Mouse (Mus musculus) spleen, adult 18-20 months (tissue): Measurements from ENCODE around the gene 1700030K09Rik.

Source experiments
- DNase-seq, 2 experiments: peaks; one replicate each; pipeline ENCODE4 v3.0.0; 2022; ENCODE audit warnings: mixed read lengths in 2 of 2

1700030K09Rik gene

DNA sequence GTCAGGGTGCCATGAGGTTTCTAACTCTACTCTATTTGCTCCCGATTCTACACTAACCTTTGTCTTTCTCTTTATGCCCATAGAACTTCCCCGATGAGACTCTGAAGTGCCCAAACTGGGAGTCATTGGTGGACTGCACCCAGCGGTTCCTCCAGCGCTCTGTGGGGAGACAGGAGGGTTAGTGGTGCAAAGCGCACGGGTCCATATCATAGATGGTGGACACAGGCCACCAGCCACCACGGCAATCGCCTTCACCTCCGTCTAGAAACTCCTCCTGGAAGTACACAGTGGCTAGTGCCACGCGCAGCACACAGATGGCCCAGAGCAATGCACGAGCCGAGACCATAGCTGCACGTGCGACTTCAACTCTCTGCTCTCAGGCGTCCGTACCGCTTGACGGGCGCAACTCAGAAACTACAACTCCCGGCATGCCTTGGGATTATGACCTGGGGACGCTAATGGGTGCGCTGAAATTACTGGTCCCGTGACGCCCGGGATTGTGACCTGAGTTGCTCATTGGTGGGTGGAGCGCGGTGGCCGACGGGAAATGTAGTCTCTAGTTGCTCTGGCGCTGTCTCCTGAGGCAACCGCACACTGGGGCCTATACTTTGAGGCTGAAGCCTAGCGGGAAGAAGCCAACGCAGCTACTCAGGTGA is at the start of gene 1700030K09Rik, which contains the start of gene Calr3:
Gene 1700030K09Rik (plus strand): TSS at position 543 of the 656 bp plus-strand sequence.
Gene Calr3 (minus strand): TSS at position 533 of the 656 bp plus-strand sequence.
- DNase-seq: peak; percentile 96 to 98

- no peak for DNase-seq
Measured at GRCm38 (mm10) chr8:72401381-72401780, 42.3 kb upstream of the 1700030K09Rik start.

- no peak for DNase-seq
Measured at GRCm38 (mm10) chr8:72402981-72403380, 40.7 kb upstream of the 1700030K09Rik start.

DNA sequence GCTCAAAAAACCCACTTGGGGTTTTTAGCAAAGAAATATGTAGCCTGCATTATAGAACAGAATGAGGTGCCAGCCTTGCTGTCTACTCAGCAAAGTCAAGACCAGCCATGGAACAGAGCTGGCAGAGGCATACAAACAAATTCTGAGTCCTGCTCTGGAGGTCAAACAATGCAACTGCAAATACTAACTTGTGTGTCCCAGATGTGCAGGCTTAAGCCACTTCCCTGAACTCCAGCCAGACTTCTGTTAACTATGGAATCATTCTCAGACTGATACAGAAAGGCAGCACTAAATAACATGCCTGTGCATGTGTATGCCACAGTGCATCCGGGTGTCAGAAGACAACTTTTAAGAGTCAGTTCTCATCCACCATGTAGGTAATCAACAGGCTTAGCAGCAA is 35.8 kb upstream of the 1700030K09Rik start:
- DNase-seq: no peak

GRCm38 (mm10) chr8:72409443-72409842 is 34.2 kb upstream of the 1700030K09Rik start:
- no peak for DNase-seq

GRCm38 (mm10) chr8:72413839-72414238 is 29.8 kb upstream of the 1700030K09Rik start:
- no peak for DNase-seq

DNA sequence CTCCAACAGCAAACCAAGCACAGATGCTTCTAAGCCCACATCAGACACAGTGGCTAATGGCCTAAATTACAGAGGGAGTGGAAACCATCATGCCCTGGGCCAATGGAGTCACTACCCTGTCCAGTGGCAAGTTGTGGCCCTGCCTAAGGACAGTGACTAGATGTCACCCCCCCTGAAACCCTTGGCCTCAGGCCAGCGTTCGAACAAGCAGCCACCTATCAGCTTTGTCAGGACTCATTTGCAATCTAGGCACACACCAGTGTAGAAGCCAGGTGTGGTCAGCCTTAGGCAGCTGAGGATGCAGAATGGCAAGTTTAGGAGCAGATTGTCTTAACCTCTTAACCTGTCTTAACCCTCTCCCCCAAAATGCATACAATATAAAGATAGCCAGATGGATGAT is 28.4 kb upstream of the 1700030K09Rik start:
- no peak for DNase-seq

DNA sequence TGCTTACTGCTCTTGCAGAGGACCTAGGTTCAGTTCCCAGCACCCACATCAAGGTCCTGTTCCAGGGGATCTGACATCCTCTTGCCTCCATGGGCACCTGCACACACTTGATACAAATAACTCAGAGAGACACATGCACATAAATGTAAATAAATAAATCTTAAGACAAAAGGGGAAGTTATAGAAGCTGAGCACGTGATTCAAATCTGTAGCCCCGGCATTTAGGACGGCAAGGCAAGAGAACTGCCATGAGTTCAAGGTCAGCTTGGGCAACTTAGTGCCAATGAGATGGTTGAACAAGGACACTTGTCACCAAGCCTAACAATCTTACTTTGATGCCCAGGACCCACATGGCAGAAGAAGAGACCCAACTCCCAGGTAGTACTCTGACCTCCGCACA is 25.6 kb upstream of the 1700030K09Rik start:
- DNase-seq: no peak

DNA sequence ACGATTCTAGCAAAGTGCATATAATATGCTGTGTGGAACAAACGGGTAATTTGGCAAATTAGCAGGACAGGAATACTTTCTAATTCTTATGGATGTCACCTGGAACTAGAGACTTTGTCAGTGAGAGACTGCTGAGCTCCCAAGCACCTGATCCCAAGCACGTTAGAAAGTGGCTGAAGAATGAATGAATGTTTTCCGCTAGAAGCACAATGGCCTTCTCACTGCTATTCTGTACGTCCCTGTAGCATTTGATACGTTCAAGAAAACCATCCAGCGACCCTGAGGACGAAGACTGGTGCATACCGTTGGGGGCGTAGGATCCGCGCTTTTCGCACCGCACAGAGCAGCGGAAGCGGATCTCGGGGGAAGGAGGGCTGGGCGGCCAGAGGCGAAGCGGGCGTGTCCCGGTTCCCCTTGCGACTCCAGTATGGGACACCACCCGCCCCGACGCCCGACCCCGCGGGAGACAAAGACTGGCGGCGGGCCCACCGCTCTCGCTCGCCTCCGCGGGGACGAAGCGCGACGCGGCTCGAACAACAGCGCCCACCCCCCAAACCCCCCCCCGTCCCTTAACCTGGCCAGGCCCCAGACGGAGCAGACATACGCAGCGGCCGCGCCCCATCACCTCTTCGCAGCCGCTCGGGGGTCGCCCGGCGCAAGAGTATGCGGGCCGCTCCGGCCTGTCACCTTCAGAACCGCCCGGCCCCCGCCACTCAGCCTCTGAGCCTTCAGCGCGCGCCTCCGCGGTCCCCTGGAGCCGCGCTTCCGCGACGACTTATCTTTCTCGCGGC is 22.9 kb upstream of the 1700030K09Rik start:
- peak; percentile 39 to 40 for DNase-seq

DNA sequence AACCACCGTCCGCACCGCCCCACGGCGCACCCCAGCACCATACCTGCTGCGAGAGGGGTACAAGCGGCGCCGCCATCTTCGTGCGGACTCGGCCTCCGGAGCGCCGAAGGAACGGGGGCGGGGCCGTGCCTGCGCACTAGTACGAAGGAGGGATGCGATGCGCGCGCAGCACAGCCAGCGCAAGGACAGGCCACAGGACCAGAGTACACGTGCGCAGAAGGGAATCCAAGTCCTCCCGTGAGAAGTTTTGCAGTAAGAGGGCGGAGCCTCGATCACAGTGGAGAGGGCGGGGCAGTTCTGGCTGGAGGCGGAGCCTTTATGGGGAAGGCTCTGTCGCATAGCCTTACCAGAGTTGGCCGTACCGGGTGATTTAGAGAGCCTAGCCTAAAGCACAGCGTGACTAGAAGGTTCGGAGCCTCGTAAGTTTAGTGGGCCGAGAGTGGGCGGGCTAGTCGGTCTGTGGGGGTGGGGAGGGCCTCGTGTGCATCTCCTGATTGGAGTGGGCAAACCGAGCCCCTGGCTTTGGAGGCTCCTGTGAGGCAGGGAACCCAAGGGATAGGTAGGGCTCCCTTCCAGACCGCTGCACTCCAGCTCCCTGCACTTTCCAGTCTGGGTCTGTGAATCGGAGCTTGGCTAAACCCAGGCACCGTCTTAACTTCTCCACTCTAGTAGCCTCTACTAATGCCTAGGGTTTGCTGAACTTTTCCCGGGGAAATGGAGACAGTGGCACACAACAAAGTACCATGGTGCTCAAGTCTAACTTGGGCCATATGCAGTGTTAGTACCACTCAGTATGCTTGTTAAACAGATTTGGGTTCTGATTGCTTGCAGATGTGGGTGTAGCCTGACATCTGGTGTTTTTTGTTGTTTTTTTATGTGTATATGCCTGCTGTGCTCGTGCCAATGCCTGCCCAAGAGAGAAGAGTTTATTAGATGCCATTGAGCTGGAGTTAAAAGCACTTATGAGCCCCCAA is 22.0 kb upstream of the 1700030K09Rik start, which contains the start of gene Eps15l1:
Gene Eps15l1 (minus strand): TSS at position 99 of the 974 bp plus-strand sequence.
- peak; percentile 98 to 99 for DNase-seq

DNA sequence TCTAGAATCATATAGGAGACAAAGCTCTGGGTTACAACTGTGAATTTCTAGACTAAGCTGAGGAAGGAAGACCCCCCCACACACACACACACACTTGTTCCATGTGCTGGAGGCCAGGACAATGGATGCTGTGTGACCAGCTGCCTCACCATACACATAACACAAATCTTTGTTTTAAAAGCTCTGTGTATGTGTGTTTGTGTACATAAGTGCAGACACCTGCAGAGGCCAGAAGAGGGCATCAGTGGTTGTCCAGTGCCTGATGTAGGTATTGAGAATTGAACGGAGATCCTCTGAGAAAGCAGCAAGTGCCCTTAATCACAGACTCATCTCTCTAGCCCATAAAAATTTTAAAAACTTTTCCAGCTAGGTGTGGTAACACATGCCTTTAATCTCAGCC is 20.8 kb upstream of the 1700030K09Rik start:
- no peak for DNase-seq

DNA sequence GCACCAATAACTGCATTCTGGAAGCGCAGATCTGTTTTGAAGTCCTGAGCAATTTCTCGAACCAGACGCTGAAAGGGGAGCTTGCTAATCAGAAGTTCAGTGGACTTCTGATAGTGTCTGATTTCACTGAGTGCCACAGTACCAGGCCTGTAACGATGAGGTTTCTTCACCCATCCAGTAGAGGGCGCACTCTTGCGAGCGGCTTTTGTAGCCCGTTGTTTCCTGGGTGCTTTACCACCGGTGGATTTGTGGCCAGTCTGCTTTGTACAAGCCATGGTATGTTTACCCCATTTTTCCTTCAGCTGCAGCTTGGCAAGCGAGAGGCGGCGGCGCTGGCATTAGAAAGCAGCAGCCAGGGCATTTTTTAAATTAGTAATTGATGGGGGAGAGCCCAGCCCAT is 14.0 kb upstream of the 1700030K09Rik start:
- peak; percentile 24 to 51 for DNase-seq

GRCm38 (mm10) chr8:72434952-72435351 is 8.7 kb upstream of the 1700030K09Rik start:
- DNase-seq: no peak

GRCm38 (mm10) chr8:72438248-72439015 is 5.2 kb upstream of the 1700030K09Rik start:
- DNase-seq: no peak

GRCm38 (mm10) chr8:72443994-72444350 is 292 bp downstream of the 1700030K09Rik start:
- no peak for DNase-seq

GRCm38 (mm10) chr8:72445071-72445470 is 1.4 kb downstream of the 1700030K09Rik start:
- DNase-seq: peak; percentile 46 to 73

DNA sequence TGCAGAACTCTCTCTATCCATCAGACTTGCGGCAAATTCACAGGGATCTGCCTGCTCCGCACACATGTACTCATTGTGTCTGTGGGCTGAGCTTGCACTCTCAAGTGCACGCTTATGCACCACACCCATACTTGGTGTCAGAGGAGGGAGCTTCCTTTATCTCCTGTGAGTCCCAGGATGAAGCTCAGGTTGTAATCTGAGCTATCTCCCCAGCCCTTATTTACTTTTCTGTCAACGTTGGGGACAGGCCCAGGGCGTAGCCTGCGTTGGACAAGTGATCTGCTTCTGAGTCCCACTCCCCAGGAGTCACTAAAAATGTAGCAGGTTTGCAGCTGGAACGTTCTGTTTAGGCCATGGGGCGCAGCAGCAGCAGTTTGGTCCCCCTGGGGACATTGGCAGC is 7.8 kb downstream of the 1700030K09Rik start:
- DNase-seq: no peak

DNA sequence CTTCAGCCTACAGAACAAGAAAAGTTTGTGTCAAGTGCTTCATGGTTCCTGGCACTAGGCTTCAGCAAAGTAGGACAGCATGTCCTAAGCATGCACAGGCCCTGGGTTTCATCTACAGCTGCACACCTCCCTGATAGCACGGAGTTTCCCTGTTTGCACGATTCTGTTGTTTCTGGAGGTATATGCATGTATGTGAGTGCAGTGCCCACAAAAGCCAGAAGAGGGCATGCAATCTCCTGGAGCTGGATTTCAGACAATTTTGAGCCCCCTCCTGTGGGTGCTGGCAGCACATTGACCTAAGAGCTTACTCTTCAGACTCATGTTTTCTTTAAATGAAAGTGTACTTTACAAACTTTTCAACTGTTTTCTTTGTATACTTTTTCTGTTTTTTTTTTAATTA is 10.2 kb downstream of the 1700030K09Rik start:
- DNase-seq: no peak

- DNase-seq: no peak
Measured at GRCm38 (mm10) chr8:72455317-72455716, 11.6 kb downstream of the 1700030K09Rik start.

- DNase-seq: no peak
Measured at GRCm38 (mm10) chr8:72457806-72458205, 14.1 kb downstream of the 1700030K09Rik start.

- no peak for DNase-seq
Measured at GRCm38 (mm10) chr8:72458457-72458856, 14.8 kb downstream of the 1700030K09Rik start.
